Mouse (Mus musculus): ENCODE measurements around the gene Fndc7.

DNA sequence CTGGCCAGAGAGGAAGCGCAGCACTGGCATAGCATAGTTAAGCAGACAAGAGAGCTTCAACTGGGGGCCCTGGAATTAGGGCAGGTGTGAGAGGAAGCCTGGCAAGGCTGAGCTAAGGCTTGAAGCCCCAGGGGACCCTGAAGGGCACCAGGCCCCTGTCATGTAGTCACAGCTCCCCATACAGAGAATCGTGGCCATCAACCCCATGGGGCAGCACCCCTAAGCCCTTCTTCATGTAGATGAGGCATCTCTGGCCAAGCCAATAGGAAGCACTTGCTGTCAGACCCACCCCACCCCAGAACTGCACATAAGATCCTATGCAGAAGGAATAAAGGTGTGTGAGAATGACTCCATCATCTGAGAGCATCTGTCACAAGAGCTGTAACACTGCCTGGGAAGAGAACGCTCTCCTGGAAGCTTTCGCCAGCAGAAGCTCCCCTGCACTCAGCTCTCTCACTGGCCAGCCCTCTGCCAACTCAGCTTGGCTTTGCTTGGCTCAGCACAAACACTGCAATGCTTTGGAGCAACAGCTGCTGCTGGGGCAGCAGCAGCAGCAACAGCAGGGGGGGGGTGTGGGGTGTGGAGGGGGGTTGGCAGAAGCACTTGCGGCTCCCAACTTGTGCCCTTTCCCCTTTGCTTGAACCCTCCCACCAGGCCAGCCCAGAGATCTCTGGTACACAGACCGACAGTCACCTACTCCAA is 37.7 kb downstream of the Fndc7 start:
- TF ChIP-seq CTCF (IDR thresholded peaks at IDR 0.05; ENCODE audit: extremely low read depth, insufficient read depth, low read length) (no peak), POLR2A (IDR thresholded peaks at IDR 0.05; ENCODE audit: extremely low read depth, insufficient read depth, low read length) (no peak)

Measured in cortical plate, adult 2 months (tissue).